Mouse (Mus musculus) heart, adult 10 weeks (tissue): ENCODE measurements around the gene Pfkfb1. TPM values are rescaled to one million over a fixed set of nuclear protein-coding genes. Genes with fewer than 3 reads are reported as not detected.

ENCODE experiments used
- polyA plus RNA-seq: library from polyadenylated mRNA; stranded (reverse); fragments of 350-450 nt; fragmentation: Illumina TruSeq; extraction: RNeasy Lipid Tissue Mini Kit (QIAGEN cat#74804); gene quantifications from one replicate; pipeline ENCODE4 v1.2.3, GENCODE M21; 2014; ENCODE audit warnings: low read depth, low replicate concordance

Pfkfb1 gene
- polyA plus RNA-seq: 20.6 TPM

GRCm38 (mm10) chrX:150588023-150588764, at the start of gene Pfkfb1:
Gene Pfkfb1 (plus strand): TSS chrX:150588229.

GRCm38 (mm10) chrX:150547239-150547638, 40.8 kb upstream of the Pfkfb1 start, which contains the start of gene Alas2:
Gene Alas2 (plus strand): TSS chrX:150547375.

GRCm38 (mm10) chrX:150589696-150590095, 1.7 kb downstream of the Pfkfb1 start, which contains the start of gene Apex2:
Gene Apex2 (minus strand): TSS chrX:150589868.

GRCm38 (mm10) chrX:150656908-150657796, 69.1 kb downstream of the Pfkfb1 start, which contains the start of gene Tro:
Gene Tro (minus strand): TSS chrX:150657583.

Other genes with a start within 250 kb of the Pfkfb1 start
- gene Tmem29, start 129.1 kb upstream of the Pfkfb1 start, polyA plus RNA-seq: 5.4 TPM
- 33.2 TPM for gene Alas2, start 40.9 kb upstream of the Pfkfb1 start, polyA plus RNA-seq
- 7.5 TPM for gene Apex2, start 1.6 kb downstream of the Pfkfb1 start, polyA plus RNA-seq
- gene Tro, start 69.4 kb downstream of the Pfkfb1 start, polyA plus RNA-seq: 0.94 TPM
- gene Maged2, start 226.1 kb downstream of the Pfkfb1 start, polyA plus RNA-seq: 29.5 TPM